Mouse (Mus musculus) C2C12 (cell line): ENCODE results near the gene Trio. TPM values are rescaled to one million over a fixed set of nuclear protein-coding genes. Genes with fewer than 3 reads are reported as not detected.
A peak's percentile ranks its signal among the peaks of the same experiment; 100 is the strongest.

Source experiments
- H3K27me3 ChIP-seq: one replicate; pipeline ENCODE4 v1.6.1; 2011; ENCODE audit not compliant: control insufficient read depth, insufficient read depth, insufficient read length
- H3K36me3 ChIP-seq: one replicate; pipeline ENCODE4 v1.6.1; 2011; ENCODE audit not compliant: control insufficient read depth, insufficient read depth
- H3K4me3 ChIP-seq: one replicate; pipeline ENCODE4 v1.5.1; 2011; ENCODE audit warnings: mild to moderate bottlenecking, control low read depth; ENCODE audit not compliant: poor library complexity, insufficient read depth, severe bottlenecking
- H3K79me2 ChIP-seq: one replicate; pipeline ENCODE4 v1.6.1; 2011; ENCODE audit not compliant: control insufficient read depth, insufficient read depth
- H3K79me3 ChIP-seq: one replicate; pipeline ENCODE4 v1.6.1; 2011; ENCODE audit warnings: low read depth, control low read depth
- H3ac ChIP-seq: one replicate; pipeline ENCODE3; 2011; ENCODE audit warnings: low read depth; ENCODE audit not compliant: control insufficient read depth, insufficient read length
- CEBPB ChIP-seq: IDR thresholded peaks from one replicate; pipeline ENCODE4 v1.6.1; 2011; ENCODE audit warnings: low read depth, mild to moderate bottlenecking, control low read depth, moderate library complexity
- CTCF ChIP-seq: IDR thresholded peaks from one replicate; pipeline ENCODE4 v1.5.1; 2011; ENCODE audit not compliant: control insufficient read depth, insufficient read depth, insufficient read length
- FOSL1 ChIP-seq: IDR thresholded peaks from one replicate; pipeline ENCODE4 v1.8.0; 2011; ENCODE audit warnings: mild to moderate bottlenecking, low read length; ENCODE audit not compliant: poor library complexity, insufficient read depth, severe bottlenecking
- MAX ChIP-seq: IDR thresholded peaks from one replicate; pipeline ENCODE4 v1.6.1; 2011; ENCODE audit warnings: mild to moderate bottlenecking, control low read depth
- MYOD1 ChIP-seq: IDR thresholded peaks from one replicate; pipeline ENCODE4 v1.6.1; 2011; ENCODE audit warnings: low read depth; ENCODE audit not compliant: control insufficient read depth, insufficient read length
- MYOG ChIP-seq: IDR thresholded peaks from one replicate; pipeline ENCODE4 v1.6.1; 2011; ENCODE audit not compliant: control insufficient read depth, insufficient read length; ENCODE audit errors: extremely low read depth
- USF1 ChIP-seq: IDR thresholded peaks from one replicate; pipeline ENCODE4 v1.6.1; 2011; ENCODE audit warnings: low read depth, mild to moderate bottlenecking, control low read depth, moderate library complexity
- polyA plus RNA-seq: library from polyadenylated mRNA; unstranded; fragments of >200 nt; fragmentation: generic; extraction: Trizol; gene quantifications from one replicate; pipeline ENCODE4 v1.2.1, GENCODE M21; 2012; ENCODE audit warnings: missing spikeins

Trio gene
- polyA plus RNA-seq, 1 experiment: 26.2 TPM

- H3K4me3 ChIP-seq: no peak overlapping the region
- TF ChIP-seq FOSL1 (no peak), USF1 (no peak), MYOG (no peak), CEBPB (no peak), CTCF (no peak), MYOD1 (no peak), MAX (no peak)
Measured at GRCm38 (mm10) chr15:27920751-27921150, 104.9 kb downstream of the Trio start.

GRCm38 (mm10) chr15:27919540-27919939 is 106.1 kb downstream of the Trio start:
- no peak overlapping the region for H3K4me3 ChIP-seq
- no peak overlapping the region for H3ac ChIP-seq
- no peak for TF ChIP-seq FOSL1
- no peak for TF ChIP-seq USF1
- TF ChIP-seq CTCF: peak; percentile 61
- H3K36me3 ChIP-seq: peaks cover 29% of the 10 kb centered on the region
- H3K79me2 ChIP-seq: peaks cover 91% of the 10 kb centered on the region
- peaks cover 58% of the 10 kb centered on the region for H3K79me3 ChIP-seq
- H3K27me3 ChIP-seq: no peaks in the 10 kb centered on the region

More at GRCm38 (mm10) chr15:27920751-27921150, 104.9 kb downstream of the Trio start:
- H3K36me3 ChIP-seq: peaks cover 26% of the 10 kb centered on the region
- H3K79me2 ChIP-seq: peaks cover 95% of the 10 kb centered on the region
- no peak overlapping the region for H3ac ChIP-seq
- H3K79me3 ChIP-seq: peaks cover 70% of the 10 kb centered on the region
- H3K27me3 ChIP-seq: no peaks in the 10 kb centered on the region

GRCm38 (mm10) chr15:27918798-27919197 is 106.8 kb downstream of the Trio start:
- Histone ChIP-seq H3K79me2 (peaks cover 92% of the 10 kb centered on the region), H3K27me3 (no peaks in the 10 kb centered on the region), H3K79me3 (peaks cover 56% of the 10 kb centered on the region), H3K4me3 (no peak overlapping the region), H3K36me3 (peaks cover 29% of the 10 kb centered on the region), H3ac (no peak overlapping the region)
- no peak for TF ChIP-seq MAX
- no peak for TF ChIP-seq CTCF
- no peak for TF ChIP-seq FOSL1
- TF ChIP-seq USF1: no peak
- TF ChIP-seq CEBPB: no peak
- no peak for TF ChIP-seq MYOD1
- TF ChIP-seq MYOG: no peak

- Histone ChIP-seq H3K79me3 (peaks cover 37% of the 10 kb centered on the region), H3K4me3 (no peak overlapping the region), H3K79me2 (peaks cover 82% of the 10 kb centered on the region), H3K27me3 (no peaks in the 10 kb centered on the region), H3ac (no peak overlapping the region), H3K36me3 (peaks cover 48% of the 10 kb centered on the region)
- TF ChIP-seq MYOG (no peak), CTCF (peak; percentile 2), MAX (no peak), CEBPB (no peak), FOSL1 (no peak), MYOD1 (no peak)
Measured at GRCm38 (mm10) chr15:27916204-27916603, 109.4 kb downstream of the Trio start.

GRCm38 (mm10) chr15:27913013-27913412 is 112.6 kb downstream of the Trio start:
- H3K79me2 ChIP-seq: peaks cover 73% of the 10 kb centered on the region
- no peak overlapping the region for H3ac ChIP-seq
- no peaks in the 10 kb centered on the region for H3K27me3 ChIP-seq
- TF ChIP-seq MYOG (no peak), CEBPB (no peak), USF1 (no peak), FOSL1 (no peak), MAX (no peak), CTCF (no peak), MYOD1 (no peak)
- no peak overlapping the region for H3K4me3 ChIP-seq
- peaks cover 15% of the 10 kb centered on the region for H3K79me3 ChIP-seq
- peaks cover 66% of the 10 kb centered on the region for H3K36me3 ChIP-seq

- Histone ChIP-seq H3ac (no peak overlapping the region), H3K4me3 (no peak overlapping the region), H3K79me3 (peaks cover 12% of the 10 kb centered on the region), H3K36me3 (peaks cover 55% of the 10 kb centered on the region), H3K79me2 (peaks cover 73% of the 10 kb centered on the region), H3K27me3 (no peaks in the 10 kb centered on the region)
- TF ChIP-seq CTCF (no peak), USF1 (no peak), FOSL1 (no peak), MYOG (no peak), MAX (no peak), MYOD1 (no peak), CEBPB (no peak)
Measured at GRCm38 (mm10) chr15:27911196-27911595, 114.5 kb downstream of the Trio start.
